Mouse (Mus musculus) testis, adult 2 months (tissue): ENCODE data around the gene Dock9.

Experiments used
- CTCF ChIP-seq: fragments of 200-500 bp; IDR thresholded peaks from 2 replicates; pipeline ENCODE4 v1.5.1; 2012; ENCODE audit warnings: low read depth, mild to moderate bottlenecking, inconsistent platforms, low read length, moderate library complexity; ENCODE audit not compliant: control insufficient read depth, insufficient read depth, insufficient replicate concordance
- POLR2A ChIP-seq: fragments of 200-500 bp; IDR thresholded peaks from 2 replicates; pipeline ENCODE4 v1.6.1; 2012; ENCODE audit warnings: low read depth, mild to moderate bottlenecking, inconsistent platforms, low read length, moderate library complexity; ENCODE audit not compliant: control insufficient read depth

GRCm38 (mm10) chr14:121530853-121531252, 266.8 kb downstream of the Dock9 start:
- no peak for TF ChIP-seq CTCF
- no peak for TF ChIP-seq POLR2A
